Mouse (Mus musculus) heart, postnatal 0 days (tissue): ENCODE data around the gene Gp5.

ENCODE experiments used
- CTCF ChIP-seq: IDR thresholded peaks from 2 replicates; pipeline ENCODE4 v1.5.1; 2016; ENCODE audit warnings: antibody characterized with exemption, control low read depth, low read depth
- EP300 ChIP-seq: IDR thresholded peaks from 2 replicates; pipeline ENCODE4 v1.6.1; 2016; ENCODE audit warnings: antibody characterized with exemption, low read depth

DNA sequence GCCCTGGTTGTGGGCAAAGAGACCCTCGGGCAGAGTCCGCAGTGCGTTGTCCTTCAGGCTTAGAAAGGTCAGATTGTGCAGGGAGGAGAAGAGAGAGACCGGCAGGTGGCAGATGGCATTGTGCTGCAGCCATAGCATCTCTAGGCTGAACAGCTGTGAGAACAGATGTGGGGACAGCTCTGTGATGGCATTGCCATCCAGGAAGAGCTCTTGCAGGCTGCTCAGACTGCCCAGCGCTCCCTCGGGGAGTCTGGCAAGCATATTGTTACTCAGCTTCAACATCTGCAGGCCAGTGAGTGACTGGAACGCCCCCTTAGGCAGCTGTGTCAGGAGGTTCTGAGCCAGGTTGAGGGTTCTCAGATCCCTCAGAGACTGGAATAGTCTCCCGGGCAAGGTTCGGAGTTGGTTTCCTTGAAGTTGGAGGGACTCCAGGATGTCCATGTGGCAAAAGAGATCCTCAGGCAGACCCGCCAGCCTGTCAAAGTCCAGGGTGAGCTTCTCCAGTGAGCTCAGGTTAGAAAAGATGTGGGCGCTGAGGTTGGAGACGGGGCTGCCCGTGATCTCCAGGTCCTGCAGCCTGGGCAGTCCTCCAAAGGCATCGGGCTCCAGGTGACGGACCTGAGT is 50.5 kb downstream of the Gp5 start:
- no peak for TF ChIP-seq CTCF
- TF ChIP-seq EP300: no peak
